Mouse (Mus musculus) T-helper 1 cell (primary cell): ENCODE data around the gene Hoxd1.

Experiments
- in situ Hi-C: fragments of 300-600 bp; cut with MboI, MseI; formaldehyde crosslinking; loops from one replicate; pipeline ENCODE4 v1.15.1; 2025; ENCODE audit warnings: high pct_unique_total_duplicates

Gene Hoxd1

GRCm38 (mm10) chr2:74746298-74746921, 16.4 kb upstream of the Hoxd1 start:
- in situ Hi-C loops = no loop called here

GRCm38 (mm10) chr2:74747006-74747405, 15.8 kb upstream of the Hoxd1 start:
- in situ Hi-C loops = no loop called here

GRCm38 (mm10) chr2:74747661-74748141, 15.1 kb upstream of the Hoxd1 start:
- in situ Hi-C loops = no loop called here

GRCm38 (mm10) chr2:74748436-74748995, 14.3 kb upstream of the Hoxd1 start:
- in situ Hi-C loops = no loop called here

- in situ Hi-C loops = no loop called here
Measured at GRCm38 (mm10) chr2:74749337-74750121, 13.3 kb upstream of the Hoxd1 start.

GRCm38 (mm10) chr2:74750731-74751250, 12.0 kb upstream of the Hoxd1 start:
- in situ Hi-C loops = no loop called here

- in situ Hi-C loops = no loop called here
Measured at GRCm38 (mm10) chr2:74751861-74752260, 10.9 kb upstream of the Hoxd1 start.

GRCm38 (mm10) chr2:74752431-74753174, 10.2 kb upstream of the Hoxd1 start:
- in situ Hi-C loops = no loop called here

- in situ Hi-C loops = no loop called here
Measured at GRCm38 (mm10) chr2:74753175-74753523, 9.6 kb upstream of the Hoxd1 start.

GRCm38 (mm10) chr2:74753711-74754110, 9.1 kb upstream of the Hoxd1 start:
- in situ Hi-C loops = no loop called here

- in situ Hi-C loops = no loop called here
Measured at GRCm38 (mm10) chr2:74760146-74760545, 2.6 kb upstream of the Hoxd1 start.

- in situ Hi-C loops = no loop called here
Measured at GRCm38 (mm10) chr2:74761941-74762340, 839 bp upstream of the Hoxd1 start.

- in situ Hi-C loops = no loop called here
Measured at GRCm38 (mm10) chr2:74763245-74763735, 510 bp downstream of the Hoxd1 start.

GRCm38 (mm10) chr2:74763976-74764375, 1.2 kb downstream of the Hoxd1 start:
- in situ Hi-C loops = no loop called here

- in situ Hi-C loops = no loop called here
Measured at GRCm38 (mm10) chr2:74774359-74774758, 11.6 kb downstream of the Hoxd1 start.

- in situ Hi-C loops = no loop called here
Measured at GRCm38 (mm10) chr2:74777536-74778275, 14.9 kb downstream of the Hoxd1 start.

- in situ Hi-C loops = no loop called here
Measured at GRCm38 (mm10) chr2:74781386-74781785, 18.6 kb downstream of the Hoxd1 start.

- in situ Hi-C loops = no loop called here
Measured at GRCm38 (mm10) chr2:74795531-74795930, 32.8 kb downstream of the Hoxd1 start.

GRCm38 (mm10) chr2:74808431-74808830, 45.7 kb downstream of the Hoxd1 start:
- in situ Hi-C loops = loop anchor here (10.0 kb wide), 1 partner anchor 574 kb away; no protein-coding TSS in a partner anchor
